Mouse (Mus musculus): ENCODE measurements around the gene Fanci. TPM values are rescaled to one million over a fixed set of nuclear protein-coding genes. Genes with fewer than 3 reads are reported as not detected.

Fanci gene
- polyA plus RNA-seq, 1 experiment from 2014 or later = 3.1 TPM

DNA sequence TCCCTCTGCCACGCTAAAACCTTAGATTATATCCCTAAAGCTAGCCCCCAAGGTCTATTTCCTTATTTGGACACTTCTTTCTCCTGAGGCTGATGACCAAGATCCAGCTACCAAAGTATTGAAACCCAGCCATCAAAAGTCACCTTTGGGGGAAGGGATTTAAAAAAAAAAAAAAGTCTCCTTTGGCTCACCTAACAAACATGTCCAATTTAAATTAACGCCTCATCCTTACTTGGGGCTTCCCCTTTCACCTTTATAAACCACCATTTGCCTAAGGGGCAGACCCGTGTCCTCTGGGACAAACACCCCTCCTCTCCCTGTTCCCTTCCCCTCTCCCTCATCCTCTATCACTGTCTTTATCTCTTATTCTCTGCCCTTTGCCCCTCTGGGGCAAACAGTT, 79.0 kb downstream of the Fanci start:
- Histone ChIP-seq H3K4me3 (replicated peaks; ENCODE audit: low read depth, low read length) (no peak overlapping the region), H3K9me3 (replicated peaks; ENCODE audit: low read length) (no peaks in the 10 kb centered on the region), H3K4me2 (ENCODE audit: low read length) (no peak overlapping the region), H3K27ac (no peak overlapping the region), H3K4me1 (replicated peaks; ENCODE audit: insufficient read depth, low read length) (no peaks in the 10 kb centered on the region), H3K36me3 (ENCODE audit: insufficient read depth, low read length) (no peaks in the 10 kb centered on the region), H3K27me3 (ENCODE audit: insufficient read depth, low read length) (no peaks in the 10 kb centered on the region), H3K9ac (ENCODE audit: low read depth, low read length) (no peak overlapping the region)
- DNase-seq (ENCODE audit: low spot score) = no peak
- no peak for ATAC-seq (replicated peaks; ENCODE audit: low FRiP score, low read depth)
- 67% methylated on average over 3 of the region's 3 CpGs for WGBS
- TF ChIP-seq CTCF (IDR thresholded peaks at IDR 0.05; ENCODE audit: low read depth) = no peak

GRCm38 (mm10) chr7:79471436-79471835, 79.7 kb downstream of the Fanci start:
- no peak overlapping the region for H3K4me2 ChIP-seq (ENCODE audit: low read length)
- 69% methylated on average over 7 of the region's 7 CpGs for WGBS
- ATAC-seq (replicated peaks; ENCODE audit: low FRiP score, low read depth) = no peak
- no peak overlapping the region for H3K27ac ChIP-seq
- no peaks in the 10 kb centered on the region for H3K9me3 ChIP-seq (replicated peaks; ENCODE audit: low read length)
- no peaks in the 10 kb centered on the region for H3K36me3 ChIP-seq (ENCODE audit: insufficient read depth, low read length)
- DNase-seq (ENCODE audit: low spot score) = peak; percentile 16
- H3K27me3 ChIP-seq (ENCODE audit: insufficient read depth, low read length) = no peaks in the 10 kb centered on the region
- no peak overlapping the region for H3K9ac ChIP-seq (ENCODE audit: low read depth, low read length)
- H3K4me3 ChIP-seq (replicated peaks; ENCODE audit: low read depth, low read length) = no peak overlapping the region
- peak; percentile 57 for TF ChIP-seq CTCF (IDR thresholded peaks at IDR 0.05; ENCODE audit: low read depth)
- H3K4me1 ChIP-seq (replicated peaks; ENCODE audit: insufficient read depth, low read length) = no peaks in the 10 kb centered on the region

DNA sequence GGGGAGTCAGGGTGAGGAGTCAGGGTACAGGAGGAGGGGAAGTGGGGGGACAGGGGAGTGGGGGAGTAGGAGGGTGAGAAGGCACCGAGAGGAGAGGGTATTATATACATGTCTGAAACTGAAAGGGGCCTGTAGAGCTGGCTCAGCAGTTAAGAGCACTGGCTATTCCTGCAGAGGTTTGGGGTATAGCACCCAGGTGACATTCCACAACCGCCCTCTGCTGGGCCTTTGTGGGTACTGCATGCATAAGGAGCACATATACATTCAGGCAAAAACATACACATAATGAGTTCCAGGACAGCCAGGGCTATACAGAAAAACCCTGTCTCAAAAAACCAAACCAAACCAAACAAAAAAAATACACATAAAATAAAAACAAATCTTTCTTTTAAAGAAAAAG, 81.1 kb downstream of the Fanci start:
- TF ChIP-seq CTCF (IDR thresholded peaks at IDR 0.05; ENCODE audit: low read depth) = peak; percentile 56
- Histone ChIP-seq H3K27ac (no peak overlapping the region), H3K36me3 (ENCODE audit: insufficient read depth, low read length) (no peaks in the 10 kb centered on the region), H3K4me1 (replicated peaks; ENCODE audit: insufficient read depth, low read length) (no peaks in the 10 kb centered on the region), H3K9ac (ENCODE audit: low read depth, low read length) (no peak overlapping the region), H3K4me3 (replicated peaks; ENCODE audit: low read depth, low read length) (no peak overlapping the region), H3K27me3 (ENCODE audit: insufficient read depth, low read length) (no peaks in the 10 kb centered on the region), H3K4me2 (ENCODE audit: low read length) (no peak overlapping the region), H3K9me3 (replicated peaks; ENCODE audit: low read length) (no peaks in the 10 kb centered on the region)
- 47% methylated on average over 2 of the region's 2 CpGs for WGBS
- DNase-seq (ENCODE audit: low spot score) (no peak), ATAC-seq (replicated peaks; ENCODE audit: low FRiP score, low read depth) (no peak)

GRCm38 (mm10) chr7:79473496-79474194, 81.9 kb downstream of the Fanci start:
- H3K27ac ChIP-seq = no peak overlapping the region
- no peaks in the 10 kb centered on the region for H3K27me3 ChIP-seq (ENCODE audit: insufficient read depth, low read length)
- no peak for ATAC-seq (replicated peaks; ENCODE audit: low FRiP score, low read depth)
- H3K36me3 ChIP-seq (ENCODE audit: insufficient read depth, low read length) = no peaks in the 10 kb centered on the region
- WGBS = 80% methylated on average over 9 of the region's 9 CpGs
- no peaks in the 10 kb centered on the region for H3K4me1 ChIP-seq (replicated peaks; ENCODE audit: insufficient read depth, low read length)
- no peak for TF ChIP-seq CTCF (IDR thresholded peaks at IDR 0.05; ENCODE audit: low read depth)
- H3K9me3 ChIP-seq (replicated peaks; ENCODE audit: low read length) = no peaks in the 10 kb centered on the region
- no peak overlapping the region for H3K4me2 ChIP-seq (ENCODE audit: low read length)
- H3K9ac ChIP-seq (ENCODE audit: low read depth, low read length) = no peak overlapping the region
- peak; percentile 15 for DNase-seq (ENCODE audit: low spot score)
- H3K4me3 ChIP-seq (replicated peaks; ENCODE audit: low read depth, low read length) = no peak overlapping the region

- ATAC-seq (replicated peaks; ENCODE audit: low FRiP score, low read depth) (no peak), DNase-seq (ENCODE audit: low spot score) (no peak)
- WGBS = 73% methylated on average over 5 of the region's 5 CpGs
- Histone ChIP-seq H3K36me3 (ENCODE audit: insufficient read depth, low read length) (no peaks in the 10 kb centered on the region), H3K4me1 (replicated peaks; ENCODE audit: insufficient read depth, low read length) (no peaks in the 10 kb centered on the region), H3K9ac (ENCODE audit: low read depth, low read length) (no peak overlapping the region), H3K9me3 (replicated peaks; ENCODE audit: low read length) (no peaks in the 10 kb centered on the region), H3K27ac (no peak overlapping the region), H3K27me3 (ENCODE audit: insufficient read depth, low read length) (no peaks in the 10 kb centered on the region), H3K4me3 (replicated peaks; ENCODE audit: low read depth, low read length) (no peak overlapping the region), H3K4me2 (ENCODE audit: low read length) (no peak overlapping the region)
- no peak for TF ChIP-seq CTCF (IDR thresholded peaks at IDR 0.05; ENCODE audit: low read depth)
These were observed 83.2 kb downstream of the Fanci start for GRCm38 (mm10) chr7:79474831-79475399.

GRCm38 (mm10) chr7:79486528-79486927, 94.8 kb downstream of the Fanci start:
- no peak for ATAC-seq (replicated peaks; ENCODE audit: low FRiP score, low read depth)

More at GRCm38 (mm10) chr7:79486528-79486927, 94.8 kb downstream of the Fanci start:
- H3K4me3 ChIP-seq (replicated peaks; ENCODE audit: low read depth, low read length) = no peak overlapping the region
- H3K4me1 ChIP-seq (replicated peaks; ENCODE audit: insufficient read depth, low read length) = no peaks in the 10 kb centered on the region
- no peak for DNase-seq (ENCODE audit: low spot score)
- no peak for TF ChIP-seq CTCF (IDR thresholded peaks at IDR 0.05; ENCODE audit: low read depth)
- no peak overlapping the region for H3K27ac ChIP-seq
- no peaks in the 10 kb centered on the region for H3K9me3 ChIP-seq (replicated peaks; ENCODE audit: low read length)
- H3K36me3 ChIP-seq (ENCODE audit: insufficient read depth, low read length) = no peaks in the 10 kb centered on the region
- H3K4me2 ChIP-seq (ENCODE audit: low read length) = no peak overlapping the region
- WGBS = 54% methylated on average over 10 of the region's 10 CpGs
- no peak overlapping the region for H3K9ac ChIP-seq (ENCODE audit: low read depth, low read length)
- no peaks in the 10 kb centered on the region for H3K27me3 ChIP-seq (ENCODE audit: insufficient read depth, low read length)
